Mouse (Mus musculus): ENCODE data around the gene Abca13.

GRCm38 (mm10) chr11:9148206-9148605, 43.5 kb upstream of the Abca13 start:
- TF ChIP-seq CTCF (IDR thresholded peaks at IDR 0.05; ENCODE audit: low read depth, low read length) = no peak
- TF ChIP-seq POLR2A (IDR thresholded peaks at IDR 0.05; ENCODE audit: extremely low read depth, insufficient read depth, low read length) = no peak
